Mouse (Mus musculus) cerebellum, adult 2 months (tissue): ENCODE results near the gene Atp6ap1l. TPM values are rescaled to one million over a fixed set of nuclear protein-coding genes. Genes with fewer than 3 reads are reported as not detected.
"Not testable (repeated sequence)": the region's sequence is repeated elsewhere in the genome, so short reads cannot be mapped to it uniquely, and the experiment has no call there.

Experiments used
- DNase-seq, 2 experiments: peaks; one replicate each; pipeline ENCODE4 v3.0.0; 2021
- H3K27ac ChIP-seq: fragments of 200-500 bp; 2 replicates; pipeline ENCODE4 v1.5.1; 2012; ENCODE audit warnings: low read length, control low read depth, inconsistent platforms; ENCODE audit not compliant: insufficient read depth
- H3K27me3 ChIP-seq: fragments of 200-500 bp; 2 replicates; pipeline ENCODE4 v1.6.1; 2012; ENCODE audit warnings: inconsistent platforms, mild to moderate bottlenecking, low read length, moderate library complexity; ENCODE audit not compliant: control insufficient read depth, insufficient read depth
- H3K4me1 ChIP-seq: fragments of 200-500 bp; 2 replicates; pipeline ENCODE4 v1.6.1; 2011; ENCODE audit warnings: low read length; ENCODE audit not compliant: control insufficient read depth, insufficient read depth
- H3K4me3 ChIP-seq: fragments of 200-500 bp; replicated peaks from 2 replicates; pipeline ENCODE3; 2011; ENCODE audit warnings: mild to moderate bottlenecking, low read depth, low read length, control low read depth; ENCODE audit not compliant: insufficient read depth
- CTCF ChIP-seq: fragments of 200-500 bp; IDR thresholded peaks from 2 replicates; pipeline ENCODE4 v1.5.1; 2011; ENCODE audit warnings: low read depth, mild to moderate bottlenecking, control low read depth, low read length, moderate library complexity, borderline replicate concordance; ENCODE audit not compliant: insufficient read depth
- POLR2A ChIP-seq: fragments of 200-500 bp; IDR thresholded peaks from 2 replicates; pipeline ENCODE4 v1.6.1; 2011; ENCODE audit warnings: low read length, control low read depth, borderline replicate concordance; ENCODE audit not compliant: insufficient read depth
- WGBS: fragments of 180-500 bp; shearing (Covaris S2); methylation state at CpG from one replicate; pipeline ENCODE4 v1.1.7; 2018; 5-methylcytosine and 5-hydroxymethylcytosine counted together
- polyA plus RNA-seq: library from polyadenylated mRNA; depleted of rRNA; stranded (reverse); fragments of >200 nt; gene quantifications from 2 replicates; pipeline ENCODE4 v1.2.3, GENCODE M21; 2012; rRNA removed

Atp6ap1l gene
- polyA plus RNA-seq, result 13.3 and 14.2 TPM in 2 replicates

DNA sequence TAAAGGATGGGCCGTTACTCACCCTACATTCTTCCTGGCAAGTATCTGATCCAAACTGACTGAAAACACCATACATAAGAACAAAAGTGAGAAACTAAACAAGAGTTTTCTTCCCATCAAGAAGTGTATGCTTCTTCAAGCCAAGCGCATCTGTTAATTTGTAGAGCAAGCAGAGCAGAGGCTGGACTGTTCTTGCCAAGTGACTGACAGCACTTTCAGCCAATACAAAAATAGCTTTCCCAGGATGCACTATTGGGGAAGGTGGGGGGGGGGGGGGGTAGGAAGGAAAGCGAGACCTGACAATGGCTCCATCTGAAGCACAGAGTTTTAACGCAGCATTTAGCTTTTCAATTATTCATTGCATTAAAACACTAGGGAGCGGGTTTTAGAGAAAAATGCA is at the start of gene Atp6ap1l:
TSS of gene Atp6ap1l (minus strand) at position 180 of the 400 bp plus-strand sequence.
- Histone ChIP-seq H3K27me3 (no peaks in the 10 kb centered on the region), H3K4me3 (no peak within 1 kb of the TSS), H3K4me1 (no peaks in the 10 kb centered on the region), H3K27ac (no peak within 1 kb of the TSS)
- TF ChIP-seq CTCF, result no peak
- no peak for TF ChIP-seq POLR2A
- 84% methylated on average over 5 of the region's 5 CpGs for WGBS
- DNase-seq, result no peak

DNA sequence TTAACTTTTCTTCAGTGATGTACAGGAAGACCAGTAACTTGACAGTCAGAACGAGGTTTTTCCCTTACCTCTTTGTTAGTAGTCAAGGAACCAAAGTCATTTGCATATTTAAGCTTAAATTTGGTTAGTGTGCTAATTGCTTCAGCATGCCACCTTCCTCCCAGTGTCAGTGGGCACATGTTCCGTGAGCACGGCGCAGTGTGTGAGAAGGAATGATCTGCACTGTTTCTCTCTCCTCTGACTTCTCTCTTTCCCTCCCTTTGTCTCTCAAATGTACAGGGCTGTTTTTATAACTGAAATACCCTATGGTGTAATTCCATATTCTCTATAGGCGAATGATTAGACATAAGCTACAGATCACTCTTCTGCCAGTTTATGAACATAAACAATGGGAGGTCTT is 34.4 kb upstream of the Atp6ap1l start:
- Histone ChIP-seq H3K4me1 (no peaks in the 10 kb centered on the region), H3K27me3 (no peaks in the 10 kb centered on the region), H3K27ac (no peak overlapping the region), H3K4me3 (no peak overlapping the region)
- DNase-seq, result no peak
- TF ChIP-seq POLR2A (no peak), CTCF (no peak)
- 85% methylated on average over 5 of the region's 5 CpGs for WGBS

DNA sequence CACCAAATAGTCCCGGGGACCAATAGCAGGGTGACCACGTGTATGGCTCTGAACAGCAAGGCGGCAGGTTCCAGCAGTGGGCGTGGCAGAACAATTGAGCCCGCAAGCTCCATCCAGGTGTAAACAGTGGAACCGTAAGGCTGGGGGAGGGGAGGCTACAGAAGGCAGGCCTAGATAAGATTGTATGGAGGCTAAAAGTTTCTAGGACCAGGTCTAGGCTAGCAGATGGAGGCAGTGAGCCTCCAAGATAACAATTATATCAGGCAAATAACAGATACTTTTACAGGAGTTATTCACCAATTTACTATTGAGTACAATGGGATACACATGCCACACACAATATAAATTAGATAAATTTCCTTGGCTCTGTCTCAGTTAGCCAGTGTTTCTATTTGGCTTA is 34.0 kb upstream of the Atp6ap1l start:
- Histone ChIP-seq H3K4me3 (no peak overlapping the region), H3K27me3 (no peaks in the 10 kb centered on the region), H3K27ac (no peak overlapping the region), H3K4me1 (no peaks in the 10 kb centered on the region)
- TF ChIP-seq CTCF (no peak), POLR2A (no peak)
- no peak for DNase-seq
- 69% methylated on average over 6 of the region's 6 CpGs for WGBS

DNA sequence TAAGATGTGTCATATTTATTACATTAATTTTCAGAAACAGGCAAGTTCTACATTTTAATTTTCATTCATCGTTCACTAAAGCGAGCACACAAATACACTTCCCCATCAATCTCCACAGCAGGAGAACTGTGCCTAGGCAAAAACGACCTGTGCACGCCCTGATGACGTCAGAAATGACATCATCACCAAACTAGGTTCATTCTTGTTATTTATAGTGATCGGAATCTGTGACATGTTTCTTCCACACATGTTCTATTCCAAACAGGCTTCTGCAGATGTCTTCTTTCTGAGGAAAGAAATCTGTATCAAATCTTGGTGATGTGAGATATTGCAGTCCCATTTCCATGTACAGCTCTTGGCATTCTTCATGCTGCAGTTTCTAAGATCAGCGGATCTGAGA is 30.7 kb upstream of the Atp6ap1l start:
- no peak for DNase-seq
- H3K27me3 ChIP-seq, result no peaks in the 10 kb centered on the region
- H3K4me3 ChIP-seq, result no peak overlapping the region
- WGBS, result 87% methylated on average over 7 of the region's 7 CpGs
- H3K4me1 ChIP-seq, result no peaks in the 10 kb centered on the region
- H3K27ac ChIP-seq, result no peak overlapping the region
- TF ChIP-seq CTCF, result no peak
- TF ChIP-seq POLR2A, result no peak

DNA sequence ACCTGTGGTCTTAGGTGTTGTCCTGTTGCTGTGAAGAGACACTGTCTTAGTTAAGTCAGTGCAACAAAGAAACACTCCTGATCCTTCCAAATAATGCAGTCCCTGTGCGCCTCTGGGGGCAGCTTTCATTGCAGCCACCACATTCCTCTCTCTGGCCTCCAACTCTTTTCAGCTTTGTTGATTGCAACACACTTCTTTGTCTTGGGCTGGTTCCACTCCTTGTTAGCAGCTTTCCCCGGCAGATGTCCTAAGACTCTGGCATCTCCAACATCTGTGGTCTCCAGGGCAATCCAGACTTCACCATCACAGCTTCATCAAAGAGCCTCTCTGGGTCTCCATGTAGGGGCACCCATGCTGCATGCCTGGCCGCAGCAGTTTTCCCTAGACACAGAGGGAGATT is 28.1 kb upstream of the Atp6ap1l start:
- TF ChIP-seq CTCF, result no peak
- no peak for TF ChIP-seq POLR2A

DNA sequence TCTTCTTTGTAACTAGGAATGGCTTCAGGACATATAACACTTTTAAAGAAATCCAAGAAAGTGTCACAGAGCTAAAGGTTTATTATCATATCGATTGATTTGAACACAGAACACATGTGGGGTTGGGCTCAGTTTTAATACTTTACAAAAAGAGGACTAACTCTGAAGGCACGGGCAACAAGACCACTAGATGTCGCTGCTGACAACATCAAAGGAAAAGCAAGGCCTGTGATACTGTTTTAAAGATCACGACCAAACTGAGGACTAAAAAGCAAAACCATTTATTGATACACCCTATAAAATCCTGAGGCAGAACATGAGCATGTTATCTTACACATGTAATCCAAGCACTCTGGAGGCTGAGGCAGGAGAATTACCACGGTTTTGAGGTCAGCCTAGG is 24.7 kb upstream of the Atp6ap1l start:
- Histone ChIP-seq H3K4me1 (no peaks in the 10 kb centered on the region), H3K27me3 (no peaks in the 10 kb centered on the region), H3K4me3 (no peak overlapping the region), H3K27ac (no peak overlapping the region)
- WGBS, result 19% methylated on average over 5 of the region's 5 CpGs
- peak; percentile 38; the same call in 1 of the 2 replicates for TF ChIP-seq CTCF
- TF ChIP-seq POLR2A, result no peak
- DNase-seq, result peak; percentile 56 to 60

More for the DNA sequence above, 28.1 kb upstream of the Atp6ap1l start:
- no peak for DNase-seq
- no peak overlapping the region for H3K27ac ChIP-seq
- 51% methylated on average over 3 of the region's 3 CpGs for WGBS
- H3K4me1 ChIP-seq, result no peaks in the 10 kb centered on the region
- no peak overlapping the region for H3K4me3 ChIP-seq
- no peaks in the 10 kb centered on the region for H3K27me3 ChIP-seq

DNA sequence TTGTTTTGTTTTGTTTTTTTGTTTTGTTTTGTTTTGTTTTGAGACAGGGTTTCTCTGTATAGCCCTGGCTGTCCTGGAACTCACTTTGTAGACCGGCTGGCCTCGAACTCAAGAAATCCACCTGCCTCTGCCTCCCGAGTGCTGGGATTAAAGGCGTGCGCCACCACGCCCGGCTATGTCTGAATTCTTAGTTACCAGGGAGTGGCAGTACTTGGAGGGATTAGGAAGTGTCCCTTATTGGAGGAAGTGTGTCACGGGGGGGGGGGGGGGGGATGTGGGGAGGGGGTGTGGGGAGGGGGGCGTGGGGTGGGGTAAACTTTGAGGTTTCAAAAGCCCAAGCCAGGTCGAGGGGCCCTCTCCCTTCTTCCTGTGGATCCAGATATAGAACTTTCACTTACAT is 23.1 kb upstream of the Atp6ap1l start:
- H3K4me3 ChIP-seq, H3K27me3 ChIP-seq, H3K27ac ChIP-seq, DNase-seq, H3K4me1 ChIP-seq: not testable (repeated sequence)
- WGBS, result 89% methylated on average over 10 of the region's 10 CpGs

DNA sequence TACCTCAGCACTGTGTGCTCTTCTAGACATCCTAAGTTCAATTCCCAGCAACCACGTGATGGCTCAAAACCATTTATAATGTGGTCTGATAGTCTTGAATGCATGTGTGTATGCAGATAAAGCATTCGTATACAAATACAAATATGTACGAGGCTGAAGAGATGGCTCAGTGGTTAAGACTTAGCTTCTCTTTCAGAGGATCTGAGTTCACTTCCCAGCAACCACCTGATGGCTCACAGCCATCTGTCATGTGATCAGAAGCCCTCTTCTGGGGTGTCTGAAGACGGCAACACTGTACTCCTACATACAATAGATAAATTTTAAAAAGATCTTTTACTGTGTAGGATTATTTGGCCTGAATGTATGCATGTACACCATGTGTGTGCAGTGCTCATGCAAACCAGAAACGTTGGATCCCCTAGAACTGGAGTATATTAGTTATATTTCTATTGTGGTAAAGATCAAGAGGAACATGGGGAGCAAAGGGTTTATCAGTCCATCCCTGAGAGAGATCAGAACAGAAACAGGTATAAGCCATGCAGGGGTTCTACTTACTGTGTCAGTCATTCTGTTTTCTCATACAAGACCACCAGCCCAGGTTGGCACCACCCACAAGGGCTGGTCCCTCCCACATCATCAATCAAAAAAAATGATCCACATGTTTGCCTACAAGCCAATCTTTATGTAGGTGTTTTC is 21.9 kb upstream of the Atp6ap1l start:
- TF ChIP-seq POLR2A (no peak), CTCF (no peak)
- Histone ChIP-seq H3K4me3 (no peak overlapping the region), H3K27ac (no peak overlapping the region), H3K4me1 (no peaks in the 10 kb centered on the region), H3K27me3 (no peaks in the 10 kb centered on the region)
- WGBS, result 65% methylated on average over 5 of the region's 5 CpGs
- no peak for DNase-seq
